Mouse (Mus musculus): ENCODE data around the gene Pmvk. TPM values are rescaled to one million over a fixed set of nuclear protein-coding genes. Genes with fewer than 3 reads are reported as not detected.
A peak's percentile ranks its signal among the peaks of the same experiment; 100 is the strongest.

Pmvk gene
- polyA plus RNA-seq, 1 experiment from 2014 or later = 59.3 TPM

DNA sequence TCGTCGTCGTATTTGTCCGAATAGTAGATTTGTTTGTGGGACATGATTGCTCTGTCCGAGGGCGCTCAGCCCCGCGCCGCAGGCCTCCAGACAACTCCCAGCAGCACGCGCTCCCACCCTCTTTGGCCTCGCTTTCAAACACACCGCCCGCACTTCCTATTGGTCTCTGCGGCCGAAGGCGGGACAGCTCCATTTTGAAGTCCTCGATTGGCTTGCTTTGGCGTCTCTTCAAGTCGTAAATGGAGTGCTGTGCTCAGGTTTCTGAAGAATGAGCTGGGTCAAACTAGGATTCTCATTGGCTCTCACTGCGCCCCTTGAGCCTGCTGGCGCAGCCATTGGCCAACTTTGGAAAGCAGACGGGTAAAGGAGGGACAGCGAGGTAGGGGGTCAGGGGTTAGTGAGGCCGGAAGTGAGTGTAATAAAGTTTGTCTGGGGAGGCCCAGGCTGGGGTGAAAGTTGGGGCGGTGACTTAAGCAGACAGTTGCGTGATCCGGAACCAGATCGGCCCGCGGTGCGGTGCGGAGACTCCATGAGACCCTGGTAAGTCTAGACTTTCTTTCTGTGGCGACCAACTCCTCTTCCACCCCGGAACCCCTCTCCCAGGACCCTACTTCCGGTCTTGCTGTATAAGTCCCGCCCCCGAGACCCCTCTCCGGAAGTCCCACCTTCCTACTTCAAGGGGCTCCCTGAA is 36.0 kb upstream of the Pmvk start, which contains the start of the genes Cks1b and Shc1:
TSS of gene Cks1b (minus strand) at position 214 of the 691 bp plus-strand sequence.
TSS of gene Shc1 (plus strand) at position 274 of the 691 bp plus-strand sequence.
- H3K27me3 ChIP-seq (ENCODE audit: insufficient read depth, low read length) = no peaks in the 10 kb centered on the region
- no peaks in the 10 kb centered on the region for H3K9me3 ChIP-seq (ENCODE audit: low read length)
- H3K27ac ChIP-seq (ENCODE audit: low read length) = peak within 1 kb of the TSS; percentile 100
- peak within 1 kb of the TSS; percentile 91 for H3K9ac ChIP-seq (replicated peaks; ENCODE audit: low read length)
- WGBS = under 1% methylated on average over 39 of the region's 39 CpGs
- H3K4me1 ChIP-seq (ENCODE audit: insufficient read depth, low read length) = peaks cover 42% of the 10 kb centered on the region
- peak; percentile 94 for ATAC-seq (ENCODE audit: low FRiP score, low TSS enrichment)
- H3K4me2 ChIP-seq (replicated peaks; ENCODE audit: low read depth, low read length) = peak within 1 kb of the TSS; percentile 88
- peak within 1 kb of the TSS; percentile 62 for H3K4me3 ChIP-seq (ENCODE audit: low read length)
- H3K36me3 ChIP-seq (ENCODE audit: insufficient read depth, low read length) = peaks cover 29% of the 10 kb centered on the region

DNA sequence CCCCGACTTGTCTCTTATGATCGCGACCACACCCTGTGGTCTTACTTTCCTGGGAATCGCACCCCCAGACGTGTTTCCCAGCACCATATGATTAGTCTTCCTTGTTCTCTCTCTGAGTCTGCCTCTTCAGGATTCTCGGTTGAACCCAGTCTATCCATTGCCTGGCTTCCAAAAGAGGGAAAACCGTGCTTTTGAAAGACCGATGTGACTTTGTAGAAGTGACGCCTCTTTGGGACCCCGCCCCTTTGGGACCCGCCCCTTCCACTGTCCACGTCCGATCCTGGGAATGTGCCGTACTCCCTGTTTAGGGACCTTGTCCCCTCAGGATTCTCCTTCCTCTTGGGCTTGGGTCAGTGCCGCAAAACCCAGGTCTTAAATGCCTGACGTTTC is 35.5 kb upstream of the Pmvk start:
- Histone ChIP-seq H3K27ac (ENCODE audit: low read length) (peak overlapping the region; percentile 100), H3K4me3 (ENCODE audit: low read length) (peak overlapping the region; percentile 62), H3K27me3 (ENCODE audit: insufficient read depth, low read length) (no peaks in the 10 kb centered on the region), H3K4me1 (ENCODE audit: insufficient read depth, low read length) (peaks cover 46% of the 10 kb centered on the region), H3K9ac (replicated peaks; ENCODE audit: low read length) (peak overlapping the region; percentile 91), H3K9me3 (ENCODE audit: low read length) (no peaks in the 10 kb centered on the region), H3K4me2 (replicated peaks; ENCODE audit: low read depth, low read length) (peak overlapping the region; percentile 88), H3K36me3 (ENCODE audit: insufficient read depth, low read length) (peaks cover 25% of the 10 kb centered on the region)
- under 1% methylated on average over 16 of the region's 16 CpGs for WGBS
- peak; percentile 20; the same call in 1 of the 2 replicates for ATAC-seq (ENCODE audit: low FRiP score, low TSS enrichment)

DNA sequence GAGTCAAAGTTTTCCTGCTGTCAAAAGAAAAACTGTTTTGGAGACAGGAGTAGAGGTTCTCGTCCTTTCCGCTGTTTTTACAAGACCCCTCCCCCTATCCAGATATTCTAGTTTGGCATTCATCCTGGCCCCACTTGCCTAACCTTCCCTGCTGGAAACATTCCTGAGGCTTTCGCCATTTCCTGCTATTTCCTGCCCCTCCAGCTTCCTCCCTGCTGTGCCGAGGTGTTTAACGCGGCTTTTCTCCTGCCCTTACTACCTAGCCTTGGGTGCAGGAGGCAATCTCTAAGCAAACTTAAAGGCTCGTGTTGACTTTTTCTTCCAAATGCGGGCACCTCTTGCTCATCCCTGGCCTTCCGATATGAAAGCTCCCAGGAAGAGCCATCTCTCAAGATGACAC is 34.8 kb upstream of the Pmvk start:
- Histone ChIP-seq H3K9ac (replicated peaks; ENCODE audit: low read length) (peak overlapping the region; percentile 91), H3K27ac (ENCODE audit: low read length) (peak overlapping the region; percentile 100), H3K4me3 (ENCODE audit: low read length) (peak overlapping the region; percentile 62), H3K27me3 (ENCODE audit: insufficient read depth, low read length) (no peaks in the 10 kb centered on the region), H3K9me3 (ENCODE audit: low read length) (no peaks in the 10 kb centered on the region), H3K4me1 (ENCODE audit: insufficient read depth, low read length) (peaks cover 49% of the 10 kb centered on the region), H3K36me3 (ENCODE audit: insufficient read depth, low read length) (peaks cover 20% of the 10 kb centered on the region), H3K4me2 (replicated peaks; ENCODE audit: low read depth, low read length) (peak overlapping the region; percentile 88)
- no peak for ATAC-seq (ENCODE audit: low FRiP score, low TSS enrichment)
- WGBS = 1% methylated on average over 9 of the region's 9 CpGs

DNA sequence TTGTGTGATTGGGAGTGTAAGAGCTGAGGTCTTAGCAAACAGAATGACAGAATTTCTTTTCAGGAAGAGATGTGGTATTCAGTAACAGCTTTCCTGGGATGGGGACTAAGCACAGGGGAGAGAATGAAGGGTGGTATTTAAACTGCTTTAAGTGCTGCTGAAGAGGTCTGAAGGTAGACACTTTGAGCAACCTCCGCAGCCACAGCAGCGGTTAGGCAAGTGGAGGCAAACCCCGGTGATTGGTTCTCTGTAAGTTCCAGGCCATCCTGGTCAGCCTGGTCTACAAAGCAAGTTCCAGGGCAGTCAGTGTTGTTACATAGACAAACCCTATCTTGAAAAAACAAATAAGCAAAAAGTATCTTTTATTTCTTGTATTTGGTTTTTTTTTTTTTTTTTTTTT is 34.4 kb upstream of the Pmvk start:
- no peak for ATAC-seq (ENCODE audit: low FRiP score, low TSS enrichment)
- peaks cover 53% of the 10 kb centered on the region for H3K4me1 ChIP-seq (ENCODE audit: insufficient read depth, low read length)
- no peaks in the 10 kb centered on the region for H3K9me3 ChIP-seq (ENCODE audit: low read length)
- no peaks in the 10 kb centered on the region for H3K27me3 ChIP-seq (ENCODE audit: insufficient read depth, low read length)
- peak overlapping the region; percentile 91 for H3K9ac ChIP-seq (replicated peaks; ENCODE audit: low read length)
- peak overlapping the region; percentile 100 for H3K27ac ChIP-seq (ENCODE audit: low read length)
- peak overlapping the region; percentile 88 for H3K4me2 ChIP-seq (replicated peaks; ENCODE audit: low read depth, low read length)
- H3K36me3 ChIP-seq (ENCODE audit: insufficient read depth, low read length) = peaks cover 19% of the 10 kb centered on the region
- WGBS = 8% methylated on average over 3 of the region's 3 CpGs
- H3K4me3 ChIP-seq (ENCODE audit: low read length) = peak overlapping the region; percentile 62

DNA sequence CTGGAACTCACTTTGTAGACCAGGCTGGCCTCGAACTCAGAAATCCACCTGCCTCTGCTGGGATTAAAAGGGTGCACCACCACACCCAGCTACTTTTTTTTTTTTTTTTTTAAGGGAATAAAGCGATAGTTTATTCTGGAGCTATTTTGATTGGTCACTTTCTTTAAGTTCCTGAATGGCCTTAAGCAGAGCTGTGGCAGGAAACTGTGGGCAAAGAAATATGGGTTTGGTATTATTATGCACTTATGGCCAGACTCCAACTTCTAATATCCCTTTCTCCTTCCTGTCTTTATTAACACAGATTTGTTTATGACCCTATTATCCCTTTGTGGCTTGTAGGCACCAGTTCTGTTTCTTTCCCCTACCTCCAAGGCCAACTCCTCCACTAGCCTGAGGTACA is 33.9 kb upstream of the Pmvk start:
- H3K4me3 ChIP-seq (ENCODE audit: low read length) = peak overlapping the region; percentile 65
- no peaks in the 10 kb centered on the region for H3K9me3 ChIP-seq (ENCODE audit: low read length)
- H3K4me1 ChIP-seq (ENCODE audit: insufficient read depth, low read length) = peaks cover 56% of the 10 kb centered on the region
- no peak for ATAC-seq (ENCODE audit: low FRiP score, low TSS enrichment)
- no peaks in the 10 kb centered on the region for H3K27me3 ChIP-seq (ENCODE audit: insufficient read depth, low read length)
- peaks cover 17% of the 10 kb centered on the region for H3K36me3 ChIP-seq (ENCODE audit: insufficient read depth, low read length)
- H3K4me2 ChIP-seq (replicated peaks; ENCODE audit: low read depth, low read length) = peak overlapping the region; percentile 88
- peak overlapping the region; percentile 100 for H3K27ac ChIP-seq (ENCODE audit: low read length)
- H3K9ac ChIP-seq (replicated peaks; ENCODE audit: low read length) = peak overlapping the region; percentile 56; the same call in 1 of the 2 replicates
- WGBS = 47% methylated on average over 2 of the region's 2 CpGs

DNA sequence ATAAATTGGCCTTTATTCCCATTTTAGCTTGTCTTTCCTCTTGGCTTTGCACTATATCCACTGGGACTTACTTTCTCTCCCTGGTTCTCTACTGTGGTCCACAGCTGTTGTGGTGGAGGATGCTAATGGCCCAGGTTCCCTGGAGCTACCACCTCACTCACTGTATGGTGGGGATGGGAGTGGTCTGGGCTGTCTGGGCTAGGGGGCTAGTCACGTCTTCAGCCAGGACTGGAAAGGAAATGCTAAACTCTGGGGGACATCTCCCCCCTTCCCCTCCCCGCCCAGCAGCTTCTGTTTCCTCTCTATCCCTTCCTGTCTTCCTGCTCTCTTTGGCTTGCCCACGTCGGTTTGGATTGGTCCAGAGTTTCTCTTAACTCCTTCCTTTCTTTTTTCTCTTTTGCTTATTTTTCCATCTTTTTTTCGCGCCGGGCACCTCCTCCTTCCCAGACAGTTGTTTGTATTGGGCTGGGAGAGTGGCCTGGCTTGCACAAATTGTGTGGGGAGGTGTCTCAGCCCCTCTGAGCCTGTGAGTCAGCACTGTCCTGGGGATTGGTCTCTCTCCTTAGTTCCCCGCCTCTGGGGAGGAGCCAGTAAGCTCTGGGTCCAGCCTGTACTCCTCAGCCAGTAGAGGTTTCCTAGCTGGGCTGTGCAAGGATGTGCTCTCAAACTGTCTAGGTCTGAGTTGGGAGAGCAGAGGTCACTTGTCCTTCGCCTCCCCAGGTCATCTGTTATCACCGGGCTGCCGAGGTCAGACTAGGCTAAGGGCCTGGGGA is 33.2 kb upstream of the Pmvk start:
- H3K4me1 ChIP-seq (ENCODE audit: insufficient read depth, low read length) = peaks cover 56% of the 10 kb centered on the region
- H3K4me3 ChIP-seq (ENCODE audit: low read length) = peak overlapping the region; percentile 65
- H3K36me3 ChIP-seq (ENCODE audit: insufficient read depth, low read length) = peaks cover 15% of the 10 kb centered on the region
- peak; percentile 80 for ATAC-seq (ENCODE audit: low FRiP score, low TSS enrichment)
- 2% methylated on average over 11 of the region's 11 CpGs for WGBS
- H3K9ac ChIP-seq (replicated peaks; ENCODE audit: low read length) = peak overlapping the region; percentile 77
- peak overlapping the region; percentile 100 for H3K27ac ChIP-seq (ENCODE audit: low read length)
- peak overlapping the region; percentile 88 for H3K4me2 ChIP-seq (replicated peaks; ENCODE audit: low read depth, low read length)
- no peaks in the 10 kb centered on the region for H3K27me3 ChIP-seq (ENCODE audit: insufficient read depth, low read length)
- no peaks in the 10 kb centered on the region for H3K9me3 ChIP-seq (ENCODE audit: low read length)

DNA sequence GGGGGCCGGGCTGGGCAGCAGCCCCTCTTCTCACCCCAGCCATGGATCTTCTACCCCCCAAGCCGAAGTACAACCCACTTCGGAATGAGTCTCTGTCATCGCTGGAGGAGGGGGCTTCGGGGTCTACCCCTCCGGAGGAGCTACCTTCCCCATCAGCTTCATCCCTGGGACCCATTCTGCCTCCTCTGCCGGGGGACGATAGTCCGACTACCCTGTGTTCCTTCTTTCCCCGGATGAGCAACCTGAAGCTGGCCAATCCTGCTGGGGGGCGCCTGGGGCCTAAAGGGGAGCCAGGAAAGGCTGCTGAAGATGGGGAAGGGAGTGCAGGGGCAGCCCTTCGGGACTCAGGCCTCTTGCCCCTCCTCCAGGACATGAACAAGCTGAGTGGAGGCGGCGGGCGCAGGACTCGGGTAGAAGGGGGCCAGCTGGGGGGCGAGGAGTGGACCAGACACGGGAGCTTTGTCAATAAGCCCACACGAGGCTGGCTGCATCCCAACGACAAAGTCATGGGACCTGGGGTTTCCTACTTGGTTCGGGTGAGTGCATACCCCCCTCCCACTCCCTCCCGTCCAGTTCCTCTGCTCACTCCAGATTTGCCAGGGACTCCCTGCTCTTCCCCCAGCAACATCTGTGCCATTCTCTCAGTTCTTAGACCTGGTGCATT is 32.4 kb upstream of the Pmvk start:
- no peak for ATAC-seq (ENCODE audit: low FRiP score, low TSS enrichment)
- peak overlapping the region; percentile 88 for H3K4me2 ChIP-seq (replicated peaks; ENCODE audit: low read depth, low read length)
- H3K4me1 ChIP-seq (ENCODE audit: insufficient read depth, low read length) = peaks cover 50% of the 10 kb centered on the region

DNA sequence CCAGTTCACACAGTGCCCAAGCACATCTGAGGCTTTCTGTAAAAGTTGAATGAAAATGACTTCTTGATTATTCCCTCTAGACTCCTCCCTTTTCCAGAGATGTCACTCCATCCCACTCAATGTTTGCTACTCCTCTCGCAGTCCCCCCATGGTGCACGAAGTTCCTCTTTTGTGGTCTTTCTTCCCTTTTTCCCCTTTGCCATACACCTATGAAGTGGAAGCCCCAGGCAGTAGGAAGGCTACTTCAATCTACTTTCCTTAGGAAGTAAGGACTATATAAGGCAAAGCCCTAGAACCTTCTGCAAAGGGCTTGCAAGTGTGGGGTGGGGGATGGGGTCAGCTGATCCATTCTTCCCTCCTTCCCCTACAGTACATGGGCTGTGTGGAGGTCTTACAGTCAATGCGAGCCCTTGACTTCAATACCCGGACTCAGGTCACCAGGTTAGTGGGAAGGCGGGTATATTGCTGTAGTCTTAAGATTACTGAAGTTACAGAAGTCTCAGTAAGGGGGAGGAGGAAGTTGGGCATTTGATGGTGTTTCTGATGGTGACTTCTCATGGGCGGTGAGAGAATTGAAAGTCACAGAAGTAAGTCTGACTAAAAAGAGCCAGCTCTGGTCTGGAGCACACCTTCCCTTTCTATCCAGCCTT is 31.7 kb upstream of the Pmvk start:
- 68% methylated on average over 6 of the region's 6 CpGs for WGBS
- H3K4me3 ChIP-seq (ENCODE audit: low read length) = peak overlapping the region; percentile 65
- H3K27ac ChIP-seq (ENCODE audit: low read length) = no peak overlapping the region
- H3K27me3 ChIP-seq (ENCODE audit: insufficient read depth, low read length) = no peaks in the 10 kb centered on the region
- peaks cover 46% of the 10 kb centered on the region for H3K4me1 ChIP-seq (ENCODE audit: insufficient read depth, low read length)
- H3K9me3 ChIP-seq (ENCODE audit: low read length) = no peaks in the 10 kb centered on the region
- peaks cover 27% of the 10 kb centered on the region for H3K36me3 ChIP-seq (ENCODE audit: insufficient read depth, low read length)
- peak overlapping the region; percentile 88 for H3K4me2 ChIP-seq (replicated peaks; ENCODE audit: low read depth, low read length)
- H3K9ac ChIP-seq (replicated peaks; ENCODE audit: low read length) = peak overlapping the region; percentile 77
- no peak for ATAC-seq (ENCODE audit: low FRiP score, low TSS enrichment)

More for the DNA sequence above, 32.4 kb upstream of the Pmvk start:
- H3K27me3 ChIP-seq (ENCODE audit: insufficient read depth, low read length) = no peaks in the 10 kb centered on the region
- H3K27ac ChIP-seq (ENCODE audit: low read length) = peak overlapping the region; percentile 100
- no peaks in the 10 kb centered on the region for H3K9me3 ChIP-seq (ENCODE audit: low read length)
- H3K9ac ChIP-seq (replicated peaks; ENCODE audit: low read length) = peak overlapping the region; percentile 77
- peaks cover 20% of the 10 kb centered on the region for H3K36me3 ChIP-seq (ENCODE audit: insufficient read depth, low read length)
- H3K4me3 ChIP-seq (ENCODE audit: low read length) = peak overlapping the region; percentile 65
- 9% methylated on average over 22 of the region's 22 CpGs for WGBS

DNA sequence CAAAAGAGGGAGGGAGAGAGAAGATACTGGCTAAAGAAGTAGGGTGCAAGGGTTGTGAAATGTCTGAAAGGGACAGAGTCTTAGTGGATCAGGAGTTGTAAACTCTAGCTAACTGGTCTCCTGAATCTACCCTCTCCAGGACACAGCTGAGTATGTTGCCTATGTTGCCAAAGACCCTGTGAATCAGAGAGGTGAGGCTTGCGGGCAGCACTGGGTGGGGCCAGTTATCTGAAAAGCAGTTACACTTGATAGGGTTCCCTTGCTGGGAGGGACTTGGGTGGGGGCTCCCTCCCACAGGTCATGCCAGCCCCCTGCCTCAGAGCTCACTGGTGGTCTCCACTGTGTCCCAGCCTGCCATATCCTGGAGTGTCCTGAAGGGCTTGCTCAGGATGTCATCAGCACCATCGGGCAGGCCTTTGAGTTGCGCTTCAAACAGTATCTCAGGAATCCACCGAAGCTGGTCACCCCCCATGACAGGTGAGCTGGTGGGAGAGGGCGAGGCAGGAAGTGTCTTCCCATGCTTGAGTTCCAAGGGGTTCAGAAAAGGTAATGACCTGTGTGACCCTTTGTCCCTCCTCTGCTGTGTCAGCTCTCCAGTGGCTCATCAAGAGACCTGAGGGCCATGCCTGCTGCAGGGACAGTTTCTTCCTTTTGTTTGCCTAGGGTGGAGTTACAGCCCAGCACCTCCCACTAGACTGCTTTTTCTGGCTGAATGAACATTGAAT is 29.8 kb upstream of the Pmvk start:
- WGBS = 54% methylated on average over 5 of the region's 5 CpGs
- no peaks in the 10 kb centered on the region for H3K27me3 ChIP-seq (ENCODE audit: insufficient read depth, low read length)
- no peak overlapping the region for H3K4me3 ChIP-seq (ENCODE audit: low read length)
- no peak overlapping the region for H3K27ac ChIP-seq (ENCODE audit: low read length)
- H3K9me3 ChIP-seq (ENCODE audit: low read length) = no peaks in the 10 kb centered on the region
- H3K9ac ChIP-seq (replicated peaks; ENCODE audit: low read length) = no peak overlapping the region
- peaks cover 31% of the 10 kb centered on the region for H3K36me3 ChIP-seq (ENCODE audit: insufficient read depth, low read length)
- H3K4me1 ChIP-seq (ENCODE audit: insufficient read depth, low read length) = peaks cover 46% of the 10 kb centered on the region
- H3K4me2 ChIP-seq (replicated peaks; ENCODE audit: low read depth, low read length) = no peak overlapping the region
- no peak for ATAC-seq (ENCODE audit: low FRiP score, low TSS enrichment)
